Mouse (Mus musculus) bone marrow, adult 2 months (tissue): Measurements from ENCODE around the gene Tlcd1. TPM values are rescaled to one million over a fixed set of nuclear protein-coding genes. Genes with fewer than 3 reads are reported as not detected.
A peak's percentile ranks its signal among the peaks of the same experiment; 100 is the strongest.

Experiments
- H3K27ac ChIP-seq: fragments of 200-500 bp; 2 replicates; pipeline ENCODE4 v1.5.1; 2012; ENCODE audit warnings: low read depth, mild to moderate bottlenecking, control low read depth, inconsistent platforms, low read length; ENCODE audit not compliant: control insufficient read depth, poor library complexity, insufficient read depth
- H3K4me1 ChIP-seq: fragments of 200-500 bp; 2 replicates; pipeline ENCODE4 v1.6.1; 2011; ENCODE audit warnings: low read length; ENCODE audit not compliant: control insufficient read depth, insufficient read depth
- H3K4me3 ChIP-seq: fragments of 200-500 bp; replicated peaks from 2 replicates; pipeline ENCODE3; 2011; ENCODE audit warnings: mild to moderate bottlenecking, low read depth, low read length, control low read depth; ENCODE audit not compliant: control insufficient read depth
- CTCF ChIP-seq: fragments of 200-500 bp; IDR thresholded peaks from 2 replicates; pipeline ENCODE4 v1.5.1; 2011; ENCODE audit warnings: low read length, control low read depth; ENCODE audit not compliant: control insufficient read depth, insufficient read depth
- POLR2A ChIP-seq: fragments of 200-500 bp; IDR thresholded peaks from 2 replicates; pipeline ENCODE4 v1.6.1; 2011; ENCODE audit warnings: low read depth, mild to moderate bottlenecking, control low read depth, low read length, borderline replicate concordance; ENCODE audit not compliant: control insufficient read depth
- WGBS: fragments of 180-500 bp; shearing (Covaris S2); methylation state at CpG from one replicate; pipeline ENCODE4 v1.1.7; 2018; 5-methylcytosine and 5-hydroxymethylcytosine counted together
- polyA plus RNA-seq: library from polyadenylated mRNA; stranded (reverse); fragments of >200 nt; gene quantifications from 2 replicates; pipeline ENCODE4 v1.2.4, GENCODE M21; 2011; ENCODE audit warnings: low replicate concordance; ENCODE audit not compliant: missing spikeins, insufficient read depth, insufficient read length

The Tlcd1 gene
- polyA plus RNA-seq, 1 experiment = 66.6 TPM

GRCm38 (mm10) chr11:78164604-78164923, 11.9 kb upstream of the Tlcd1 start:
- TF ChIP-seq CTCF = no peak
- H3K4me1 ChIP-seq = peaks cover 3% of the 10 kb centered on the region; the same call in 1 of the 2 replicates
- H3K27ac ChIP-seq = peak overlapping the region; percentile 64; the same call in 1 of the 2 replicates
- H3K4me3 ChIP-seq = peak overlapping the region; percentile 65
- under 1% methylated on average over 14 of the region's 14 CpGs for WGBS

- H3K4me1 ChIP-seq = peaks cover 3% of the 10 kb centered on the region; the same call in 1 of the 2 replicates
- WGBS = under 1% methylated on average over 78 of the region's 78 CpGs
- TF ChIP-seq CTCF (no peak), POLR2A (peak; percentile 55; the same call in 1 of the 2 replicates)
- H3K4me3 ChIP-seq = peak within 1 kb of the TSS; percentile 65
- peak within 1 kb of the TSS; percentile 64 for H3K27ac ChIP-seq
Observed at GRCm38 (mm10) chr11:78164924-78165760, 11.4 kb upstream of the Tlcd1 start, which contains the start of gene Traf4. Gene Traf4 (minus strand): TSS chr11:78165589.

- peak overlapping the region; percentile 56 for H3K4me3 ChIP-seq
- WGBS = 3% methylated on average over 16 of the region's 16 CpGs
- H3K4me1 ChIP-seq = peaks cover 3% of the 10 kb centered on the region; the same call in 1 of the 2 replicates
- TF ChIP-seq POLR2A = no peak
- no peak for TF ChIP-seq CTCF
- peak overlapping the region; percentile 54 for H3K27ac ChIP-seq
Observed at GRCm38 (mm10) chr11:78165761-78166109, 10.8 kb upstream of the Tlcd1 start.

- WGBS = 72% methylated on average over 4 of the region's 4 CpGs
- no peak overlapping the region for H3K4me3 ChIP-seq
- peaks cover 3% of the 10 kb centered on the region; the same call in 1 of the 2 replicates for H3K4me1 ChIP-seq
- no peak overlapping the region for H3K27ac ChIP-seq
- TF ChIP-seq POLR2A = no peak
- TF ChIP-seq CTCF = no peak
Observed at GRCm38 (mm10) chr11:78166161-78166560, 10.3 kb upstream of the Tlcd1 start.

- Histone ChIP-seq H3K27ac (no peak overlapping the region), H3K4me1 (peaks cover 3% of the 10 kb centered on the region; the same call in 1 of the 2 replicates), H3K4me3 (no peak overlapping the region)
- WGBS = 81% methylated on average over 6 of the region's 6 CpGs
- no peak for TF ChIP-seq CTCF
- no peak for TF ChIP-seq POLR2A
Observed at GRCm38 (mm10) chr11:78166640-78167039, 9.9 kb upstream of the Tlcd1 start.

- H3K4me1 ChIP-seq = peaks cover 3% of the 10 kb centered on the region; the same call in 1 of the 2 replicates
- WGBS = 87% methylated on average over 14 of the region's 14 CpGs
- H3K4me3 ChIP-seq = no peak overlapping the region
- no peak overlapping the region for H3K27ac ChIP-seq
- no peak for TF ChIP-seq POLR2A
- no peak for TF ChIP-seq CTCF
Observed at GRCm38 (mm10) chr11:78167257-78167959, 9.1 kb upstream of the Tlcd1 start.

GRCm38 (mm10) chr11:78168541-78169468, 7.7 kb upstream of the Tlcd1 start:
- peak overlapping the region; percentile 41 for H3K27ac ChIP-seq
- peak overlapping the region; percentile 40 for H3K4me3 ChIP-seq
- 17% methylated on average over 19 of the region's 19 CpGs for WGBS
- H3K4me1 ChIP-seq = peaks cover 3% of the 10 kb centered on the region; the same call in 1 of the 2 replicates
- TF ChIP-seq CTCF = peak; percentile 12; the same call in 1 of the 2 replicates
- 0 out of 2 replicates have a peak, but pooled peaks have one; percentile 18 for TF ChIP-seq POLR2A
